Mouse (Mus musculus) granulocyte monocyte progenitor cell, adult 5-6 weeks (primary cell): ENCODE results near the gene Gm11563. TPM values are rescaled to one million over a fixed set of nuclear protein-coding genes. Genes with fewer than 3 reads are reported as not detected.

Experiments
- ATAC-seq: replicated peaks from 2 replicates; pipeline ENCODE4 v1.8.0; 2016; ENCODE audit warnings: mild to moderate bottlenecking, moderate TSS enrichment, inconsistent platforms; ENCODE audit not compliant: poor library complexity, severe bottlenecking
- total RNA-seq, 2 experiments: library from RNA; stranded (forward) in 1 of 2; stranded (reverse) in 1 of 2; fragments of 200-712, 200-1000 nt in 1 of 2; fragments of >200 nt in 1 of 2; fragmentation: Nextera tagmentation in 1 of 2; gene quantifications; 2 replicates each; pipeline ENCODE4 v1.2.3; 2014 to 2017

The Gm11563 gene
- total RNA-seq, 2 experiments from 2014 or later = not detected

DNA sequence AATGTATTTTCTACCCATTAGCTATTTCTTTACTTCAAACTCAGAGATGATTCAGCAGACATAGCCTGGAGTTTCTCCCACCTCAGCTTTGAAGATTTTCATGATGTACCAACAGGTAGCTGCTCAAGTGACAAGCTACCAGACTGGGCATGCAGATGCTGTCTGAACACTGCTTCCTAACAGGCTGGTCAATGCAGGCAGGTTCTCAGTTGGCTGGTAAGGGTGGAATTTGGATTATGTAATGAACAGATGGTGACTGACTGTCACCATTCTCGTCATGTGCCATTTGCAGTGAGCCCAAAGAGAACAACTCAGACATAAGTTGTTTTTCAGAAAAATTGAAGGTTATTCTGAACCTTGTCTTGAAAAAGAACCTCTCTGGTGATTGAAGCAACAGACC lies 49.6 kb downstream of the Gm11563 start:
- ATAC-seq = no peak

Other genes starting within 250 kb of the Gm11563 start
Only the 30 nearest of the 39 such genes appear.
- gene Krt23, start 165.8 kb downstream of the Gm11563 start, total RNA-seq (2014; fragmentation: Nextera tagmentation) = not detected in 2 replicates
- not detected in 2 replicates for gene Krt23, start 165.8 kb downstream of the Gm11563 start, total RNA-seq (2017)
- not detected in 2 replicates for gene Krt39, start 137.6 kb downstream of the Gm11563 start, total RNA-seq (2014; fragmentation: Nextera tagmentation)
- not detected in 2 replicates for gene Krt39, start 137.6 kb downstream of the Gm11563 start, total RNA-seq (2017)
- gene Krt40, start 115.8 kb downstream of the Gm11563 start, total RNA-seq (2014; fragmentation: Nextera tagmentation) = not detected in 2 replicates
- not detected in 2 replicates for gene Krt40, start 115.8 kb downstream of the Gm11563 start, total RNA-seq (2017)
- gene Krtap3-3, start 108.1 kb downstream of the Gm11563 start, total RNA-seq (2014; fragmentation: Nextera tagmentation) = not detected in 2 replicates
- gene Krtap3-3, start 108.1 kb downstream of the Gm11563 start, total RNA-seq (2017) = not detected in 2 replicates
- gene Krtap3-2, start 102.1 kb downstream of the Gm11563 start, total RNA-seq (2014; fragmentation: Nextera tagmentation) = not detected in 2 replicates
- not detected in 2 replicates for gene Krtap3-2, start 102.1 kb downstream of the Gm11563 start, total RNA-seq (2017)
- not detected in 2 replicates for gene Gm11939, start 99.5 kb downstream of the Gm11563 start, total RNA-seq (2014; fragmentation: Nextera tagmentation)
- gene Gm11939, start 99.5 kb downstream of the Gm11563 start, total RNA-seq (2017) = not detected in 2 replicates
- not detected in 2 replicates for gene Krtap3-1, start 92.3 kb downstream of the Gm11563 start, total RNA-seq (2014; fragmentation: Nextera tagmentation)
- gene Krtap3-1, start 92.3 kb downstream of the Gm11563 start, total RNA-seq (2017) = not detected in 2 replicates
- gene Krtap1-5, start 77.9 kb downstream of the Gm11563 start, total RNA-seq (2014; fragmentation: Nextera tagmentation) = not detected in 2 replicates
- gene Krtap1-5, start 77.9 kb downstream of the Gm11563 start, total RNA-seq (2017) = not detected in 2 replicates
- not detected in 2 replicates for gene Krtap1-4, start 75.3 kb downstream of the Gm11563 start, total RNA-seq (2014; fragmentation: Nextera tagmentation)
- gene Krtap1-4, start 75.3 kb downstream of the Gm11563 start, total RNA-seq (2017) = not detected in 2 replicates
- gene Krtap1-3, start 67.6 kb downstream of the Gm11563 start, total RNA-seq (2014; fragmentation: Nextera tagmentation) = not detected in 2 replicates
- gene Krtap1-3, start 67.6 kb downstream of the Gm11563 start, total RNA-seq (2017) = not detected in 2 replicates
- not detected in 2 replicates for gene Krtap9-3, start 60.9 kb downstream of the Gm11563 start, total RNA-seq (2014; fragmentation: Nextera tagmentation)
- gene Krtap9-3, start 60.9 kb downstream of the Gm11563 start, total RNA-seq (2017) = not detected in 2 replicates
- not detected in 2 replicates for gene Gm11938, start 55.7 kb downstream of the Gm11563 start, total RNA-seq (2014; fragmentation: Nextera tagmentation)
- gene Gm11938, start 55.7 kb downstream of the Gm11563 start, total RNA-seq (2017) = not detected in 2 replicates
- not detected in 2 replicates for gene Gm11937, start 48.8 kb downstream of the Gm11563 start, total RNA-seq (2014; fragmentation: Nextera tagmentation)
- not detected in 2 replicates for gene Gm11937, start 48.8 kb downstream of the Gm11563 start, total RNA-seq (2017)
- not detected in 2 replicates for gene Krtap2-4, start 44.1 kb downstream of the Gm11563 start, total RNA-seq (2014; fragmentation: Nextera tagmentation)
- gene Krtap2-4, start 44.1 kb downstream of the Gm11563 start, total RNA-seq (2017) = not detected in 2 replicates
- not detected in 2 replicates for gene Gm11562, start 38.5 kb downstream of the Gm11563 start, total RNA-seq (2014; fragmentation: Nextera tagmentation)
- not detected in 2 replicates for gene Gm11562, start 38.5 kb downstream of the Gm11563 start, total RNA-seq (2017)
- gene Krtap4-1, start 30.7 kb downstream of the Gm11563 start, total RNA-seq (2014; fragmentation: Nextera tagmentation) = not detected in 2 replicates
- gene Krtap4-1, start 30.7 kb downstream of the Gm11563 start, total RNA-seq (2017) = not detected in 2 replicates
- not detected in 2 replicates for gene Krtap4-2, start 23.9 kb downstream of the Gm11563 start, total RNA-seq (2014; fragmentation: Nextera tagmentation)
- not detected in 2 replicates for gene Krtap4-2, start 23.9 kb downstream of the Gm11563 start, total RNA-seq (2017)
- not detected in 2 replicates for gene Krtap4-7, start 14.9 kb downstream of the Gm11563 start, total RNA-seq (2014; fragmentation: Nextera tagmentation)
- gene Krtap4-7, start 14.9 kb downstream of the Gm11563 start, total RNA-seq (2017) = not detected in 2 replicates
- gene Gm11555, start 8.7 kb downstream of the Gm11563 start, total RNA-seq (2014; fragmentation: Nextera tagmentation) = not detected in 2 replicates
- gene Gm11555, start 8.7 kb downstream of the Gm11563 start, total RNA-seq (2017) = not detected in 2 replicates
- gene Krtap4-6, start 7.0 kb upstream of the Gm11563 start, total RNA-seq (2014; fragmentation: Nextera tagmentation) = not detected in 2 replicates
- not detected in 2 replicates for gene Krtap4-6, start 7.0 kb upstream of the Gm11563 start, total RNA-seq (2017)
- not detected in 2 replicates for gene Gm14190, start 31.8 kb upstream of the Gm11563 start, total RNA-seq (2014; fragmentation: Nextera tagmentation)
- gene Gm14190, start 31.8 kb upstream of the Gm11563 start, total RNA-seq (2017) = not detected in 2 replicates
- not detected in 2 replicates for gene Gm14180, start 75.3 kb upstream of the Gm11563 start, total RNA-seq (2014; fragmentation: Nextera tagmentation)
- gene Gm14180, start 75.3 kb upstream of the Gm11563 start, total RNA-seq (2017) = not detected in 2 replicates
- gene Gm11595, start 114.0 kb upstream of the Gm11563 start, total RNA-seq (2014; fragmentation: Nextera tagmentation) = not detected in 2 replicates
- gene Gm11595, start 114.0 kb upstream of the Gm11563 start, total RNA-seq (2017) = not detected in 2 replicates
- gene Krtap4-8, start 121.7 kb upstream of the Gm11563 start, total RNA-seq (2014; fragmentation: Nextera tagmentation) = not detected in 2 replicates
- not detected in 2 replicates for gene Krtap4-8, start 121.7 kb upstream of the Gm11563 start, total RNA-seq (2017)
- not detected in 2 replicates for gene Krtap4-9, start 126.2 kb upstream of the Gm11563 start, total RNA-seq (2014; fragmentation: Nextera tagmentation)
- gene Krtap4-9, start 126.2 kb upstream of the Gm11563 start, total RNA-seq (2017) = not detected in 2 replicates
- gene Gm11596, start 134.5 kb upstream of the Gm11563 start, total RNA-seq (2014; fragmentation: Nextera tagmentation) = not detected in 2 replicates
- gene Gm11596, start 134.5 kb upstream of the Gm11563 start, total RNA-seq (2017) = not detected in 2 replicates
- not detected in 2 replicates for gene Gm11569, start 140.0 kb upstream of the Gm11563 start, total RNA-seq (2014; fragmentation: Nextera tagmentation)
- gene Gm11569, start 140.0 kb upstream of the Gm11563 start, total RNA-seq (2017) = not detected in 2 replicates
- gene Gm11554, start 145.5 kb upstream of the Gm11563 start, total RNA-seq (2014; fragmentation: Nextera tagmentation) = not detected in 2 replicates
- gene Gm11554, start 145.5 kb upstream of the Gm11563 start, total RNA-seq (2017) = not detected in 2 replicates
- not detected in 2 replicates for gene Krtap4-13, start 150.9 kb upstream of the Gm11563 start, total RNA-seq (2014; fragmentation: Nextera tagmentation)
- gene Krtap4-13, start 150.9 kb upstream of the Gm11563 start, total RNA-seq (2017) = not detected in 2 replicates
- gene Gm11564, start 156.7 kb upstream of the Gm11563 start, total RNA-seq (2014; fragmentation: Nextera tagmentation) = not detected in 2 replicates
- gene Gm11564, start 156.7 kb upstream of the Gm11563 start, total RNA-seq (2017) = not detected in 2 replicates